Mouse (Mus musculus): ENCODE data around the gene Edil3.

- no peak for TF ChIP-seq GATA1 (IDR thresholded peaks at IDR 0.05; ENCODE audit: low read length)
- TF ChIP-seq TAL1 (IDR thresholded peaks at IDR 0.05; ENCODE audit: low read length): no peak
These were observed 514.8 kb downstream of the Edil3 start for GRCm38 (mm10) chr13:89335908-89336579.

Data from erythroblast, embryonic 14.5 days (primary cell).